Mouse (Mus musculus) bone marrow, adult 2 months (tissue): ENCODE data around the gene Tnip1.

Experiments
- CTCF ChIP-seq: fragments of 200-500 bp; IDR thresholded peaks from 2 replicates; pipeline ENCODE4 v1.5.1; 2011; ENCODE audit warnings: low read length, control low read depth; ENCODE audit not compliant: control insufficient read depth, insufficient read depth
- POLR2A ChIP-seq: fragments of 200-500 bp; IDR thresholded peaks from 2 replicates; pipeline ENCODE4 v1.6.1; 2011; ENCODE audit warnings: low read depth, mild to moderate bottlenecking, control low read depth, low read length, borderline replicate concordance; ENCODE audit not compliant: control insufficient read depth

GRCm38 (mm10) chr11:54903940-54904706, 58.6 kb downstream of the Tnip1 start:
- TF ChIP-seq CTCF (no peak), POLR2A (no peak)
